Mouse (Mus musculus): ENCODE data around the gene Phlpp1.

DNA sequence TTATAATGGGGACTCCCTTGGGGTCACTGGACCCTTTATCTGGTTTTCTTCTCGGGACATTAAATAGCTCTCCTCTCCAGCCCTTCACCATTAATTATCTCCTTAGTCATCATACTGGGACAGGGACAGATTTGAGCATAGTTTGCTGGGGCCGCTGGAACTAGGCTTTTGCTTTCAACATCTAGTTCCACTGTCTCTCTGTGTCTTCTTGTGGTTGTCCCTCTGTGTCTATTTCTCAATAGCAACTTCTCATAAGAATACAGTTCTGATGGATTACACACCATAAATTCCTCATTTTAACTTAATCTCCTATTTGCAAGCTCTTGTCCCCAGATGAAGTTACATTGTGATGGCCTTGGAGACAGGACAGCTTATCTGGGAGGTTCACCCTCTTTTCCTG is 262.0 kb downstream of the Phlpp1 start:
- TF ChIP-seq GATA1 (IDR thresholded peaks at IDR 0.05; ENCODE audit: borderline replicate concordance, low read length), result no peak
- TF ChIP-seq FLI1 (IDR thresholded peaks at IDR 0.05; ENCODE audit: low read length), result no peak
